Mouse (Mus musculus): ENCODE data around the gene Ino80.
"Not testable (repeated sequence)": the region's sequence is repeated elsewhere in the genome, so short reads cannot be mapped to it uniquely, and the experiment has no call there.

Ino80 gene

DNA sequence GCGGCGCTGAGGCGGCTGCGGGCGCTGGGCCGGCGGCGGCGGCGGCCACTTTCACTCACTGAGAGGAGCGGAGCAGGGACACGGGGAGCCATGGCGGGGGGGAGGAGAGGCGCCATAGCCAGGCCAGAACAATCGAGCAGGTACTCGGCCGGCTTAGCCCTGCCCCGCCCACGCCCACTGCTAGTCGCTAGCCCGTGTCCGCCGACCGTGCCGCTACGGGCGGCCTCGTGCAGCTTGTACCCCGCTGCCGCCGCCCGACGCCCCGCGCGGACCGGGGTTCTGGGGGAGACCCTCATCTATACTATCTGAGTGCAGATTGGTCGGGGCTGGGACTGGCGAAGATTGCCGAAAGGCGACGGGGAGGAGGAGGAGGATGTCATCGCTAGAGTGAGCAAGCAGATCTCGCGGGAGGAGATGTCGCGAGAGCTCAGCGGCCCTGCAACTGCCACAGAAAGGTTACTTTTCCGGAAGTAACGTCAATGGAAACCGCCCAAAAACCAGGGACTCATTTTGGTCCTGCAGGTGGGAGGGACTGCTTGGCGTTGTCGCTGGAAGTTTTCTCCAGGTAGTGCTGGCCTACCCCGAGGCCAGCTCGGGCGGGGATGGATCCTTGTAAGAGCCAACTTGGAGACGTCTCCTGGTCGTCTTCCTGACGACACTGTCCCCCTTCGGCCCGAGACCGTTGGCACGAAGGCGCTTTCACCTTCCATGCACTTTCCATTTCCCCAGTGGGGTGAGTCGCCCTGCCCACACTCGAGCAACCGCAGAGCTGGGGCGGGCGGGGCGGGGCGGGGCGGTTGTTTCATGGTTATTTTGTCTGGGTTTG is at the start of gene Ino80:
Gene Ino80 (minus strand): TSS at position 117 of the 826 bp plus-strand sequence.
- DNase-seq (ENCODE audit: low read depth, low spot score): peak; percentile 99

GRCm38 (mm10) chr2:119525422-119525821 is 47.9 kb upstream of the Ino80 start:
- no peak for DNase-seq (ENCODE audit: low read depth, low spot score)

DNA sequence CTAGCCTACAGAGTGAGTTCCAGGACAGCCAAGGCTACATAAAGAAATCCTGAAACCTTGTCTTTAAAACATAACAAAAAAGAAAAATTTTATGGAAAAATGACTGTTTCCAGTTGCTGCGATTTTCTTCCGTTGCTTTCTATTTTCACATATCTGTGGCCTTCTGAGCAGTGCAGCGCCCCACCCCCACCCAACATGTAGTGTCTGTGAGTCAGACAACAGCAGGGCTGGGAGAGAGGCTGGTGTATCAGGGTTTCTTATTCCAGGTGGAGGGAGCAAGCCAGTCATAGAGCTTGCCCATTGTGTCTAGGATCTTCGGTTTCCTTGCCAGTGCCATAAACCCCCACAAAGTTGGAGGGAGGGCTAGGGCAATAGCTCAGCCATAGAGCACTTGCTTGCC is 46.3 kb upstream of the Ino80 start:
- no peak for DNase-seq (ENCODE audit: low read depth, low spot score)

DNA sequence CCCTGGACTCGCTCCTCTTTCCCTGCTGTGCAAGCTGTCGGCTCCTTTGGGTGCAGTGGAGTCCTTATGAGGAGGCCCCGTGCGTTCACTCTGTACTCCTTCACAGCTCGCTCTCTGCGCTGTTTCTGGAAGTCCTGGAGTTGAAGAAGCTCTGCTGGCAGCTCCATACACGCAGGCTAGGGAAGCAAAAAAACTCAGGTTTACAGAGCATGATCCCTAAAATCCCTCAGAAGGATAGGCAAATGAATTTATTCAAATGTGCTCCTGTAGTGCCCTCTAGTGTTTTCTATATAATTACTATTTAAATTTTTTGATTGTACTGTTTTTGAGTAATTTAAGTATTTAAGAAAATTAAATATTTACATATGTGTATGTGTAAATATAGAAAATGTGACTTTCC is 43.1 kb upstream of the Ino80 start:
- no peak for DNase-seq (ENCODE audit: low read depth, low spot score)

- DNase-seq (ENCODE audit: low read depth, low spot score): no peak
These were observed 39.3 kb upstream of the Ino80 start for GRCm38 (mm10) chr2:119516811-119517210.

- DNase-seq (ENCODE audit: low read depth, low spot score): no peak
These were observed 36.6 kb upstream of the Ino80 start for GRCm38 (mm10) chr2:119514026-119514522.

GRCm38 (mm10) chr2:119512292-119512691 is 34.8 kb upstream of the Ino80 start:
- DNase-seq (ENCODE audit: low read depth, low spot score): no peak

DNA sequence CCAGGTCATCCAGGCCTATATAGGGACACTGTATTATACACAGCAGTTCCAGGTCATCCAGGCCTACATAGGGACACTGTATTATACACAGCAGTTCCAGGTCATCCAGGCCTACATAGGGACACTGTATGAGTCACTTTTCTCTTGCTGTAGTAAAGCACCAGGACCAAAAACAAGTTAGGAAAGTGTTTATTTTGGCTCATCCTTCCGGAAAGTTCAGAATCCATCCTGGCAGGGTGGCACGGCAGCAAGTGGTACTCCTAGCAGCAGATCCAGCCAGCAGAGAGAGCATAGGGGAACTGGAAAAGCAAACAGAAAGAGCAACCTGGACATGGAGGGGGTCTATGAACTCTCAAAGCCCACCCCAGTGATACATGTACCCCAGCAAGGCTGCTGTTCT is 33.4 kb upstream of the Ino80 start:
- DNase-seq (ENCODE audit: low read depth, low spot score): no peak

GRCm38 (mm10) chr2:119508518-119508917 is 31.0 kb upstream of the Ino80 start:
- DNase-seq (ENCODE audit: low read depth, low spot score): not testable (repeated sequence)

DNA sequence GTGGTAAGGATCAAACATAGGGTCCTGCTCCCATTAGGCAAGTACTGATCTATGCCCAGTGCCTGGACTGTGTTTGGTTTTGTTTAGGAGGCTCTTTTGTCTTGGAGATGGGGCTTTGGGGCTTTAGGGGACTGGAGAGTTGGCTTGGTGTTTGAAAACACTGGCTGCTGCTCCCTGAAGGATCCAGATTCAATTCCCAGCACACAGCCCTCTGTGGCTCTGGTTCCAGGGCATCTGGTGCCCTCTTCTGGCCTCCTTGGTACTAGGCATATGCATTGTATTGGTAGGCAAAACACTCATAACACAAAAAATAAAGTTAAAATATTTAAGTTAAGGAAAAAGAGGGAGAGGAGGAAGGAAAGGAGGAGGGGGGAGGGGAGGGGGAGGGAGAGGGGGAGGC is 29.6 kb upstream of the Ino80 start:
- no peak for DNase-seq (ENCODE audit: low read depth, low spot score)

DNA sequence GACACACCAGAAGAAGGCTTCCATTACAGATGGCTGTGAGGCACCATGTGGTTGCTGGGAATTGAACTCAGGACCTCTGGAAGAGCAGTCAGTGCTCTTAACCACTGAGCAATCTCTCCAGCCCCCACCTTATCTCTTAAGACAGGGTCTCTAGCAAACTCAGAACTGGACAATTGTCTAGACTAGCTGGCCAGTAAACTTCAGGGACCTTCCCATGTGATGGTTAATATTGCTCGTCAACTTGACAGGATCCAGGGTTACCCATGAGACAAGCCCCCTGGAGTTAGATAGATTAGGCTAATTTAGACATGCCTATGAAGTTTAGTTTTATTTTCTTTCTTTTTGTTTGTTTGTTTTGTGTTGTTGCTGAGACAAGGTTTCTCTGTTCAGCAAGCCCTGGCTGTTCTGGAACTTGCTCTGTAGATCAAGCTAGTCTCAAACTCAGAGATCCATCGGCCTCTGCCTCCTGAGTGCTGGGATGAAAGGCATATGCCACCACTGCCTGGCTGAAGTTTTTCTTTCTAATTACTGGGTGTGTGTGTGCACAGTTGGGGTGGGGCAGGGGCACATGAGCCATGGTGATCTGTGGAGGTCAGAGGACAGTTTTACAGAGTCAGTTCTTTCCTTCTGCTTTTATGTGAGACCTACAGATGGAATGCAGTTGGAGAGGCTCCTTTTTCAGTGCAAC is 23.6 kb upstream of the Ino80 start:
- DNase-seq (ENCODE audit: low read depth, low spot score): no peak

DNA sequence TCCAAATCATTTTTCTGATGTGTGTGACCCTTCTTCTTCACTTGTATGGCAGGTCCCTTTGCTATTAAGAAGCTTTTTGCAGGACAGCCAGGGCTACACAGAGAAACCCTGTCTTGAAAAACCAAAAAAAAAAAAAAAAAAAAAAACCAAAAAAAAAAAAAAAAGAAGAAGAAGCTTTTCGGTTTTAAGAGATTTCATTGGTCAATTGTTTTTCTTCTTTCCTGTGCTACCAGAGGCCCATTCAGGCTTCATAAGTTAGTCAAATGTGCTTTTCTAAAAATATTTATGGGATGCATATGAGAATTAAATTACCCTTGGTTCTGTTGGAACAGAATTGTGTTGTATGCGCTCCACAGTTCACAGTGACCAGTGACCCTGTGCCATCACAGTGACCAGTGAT is 21.4 kb upstream of the Ino80 start:
- no peak for DNase-seq (ENCODE audit: low read depth, low spot score)

- no peak for DNase-seq (ENCODE audit: low read depth, low spot score)
These were observed 18.6 kb upstream of the Ino80 start for GRCm38 (mm10) chr2:119496082-119496481.

DNA sequence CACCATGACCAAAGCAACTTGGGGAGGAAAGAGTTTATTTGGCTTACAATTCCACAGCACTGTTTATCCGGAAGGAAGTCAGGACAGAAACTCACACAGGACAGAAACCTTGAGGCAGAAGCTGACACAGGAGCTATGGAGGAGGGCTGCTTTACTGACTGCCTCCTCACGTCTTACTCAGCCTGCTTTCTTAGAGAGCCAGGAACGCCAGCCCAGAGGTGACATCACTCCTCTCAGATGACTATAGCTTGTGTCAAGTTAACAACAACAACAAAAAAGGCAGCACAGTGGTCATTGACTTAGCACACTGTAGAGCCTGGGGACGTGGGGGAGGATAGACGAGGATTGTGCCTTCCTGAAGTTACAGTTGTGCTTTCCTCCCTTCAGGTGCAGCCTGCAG is 14.5 kb upstream of the Ino80 start:
- DNase-seq (ENCODE audit: low read depth, low spot score): no peak

- DNase-seq (ENCODE audit: low read depth, low spot score): no peak
These were observed 9.0 kb upstream of the Ino80 start for GRCm38 (mm10) chr2:119486488-119486887.

DNA sequence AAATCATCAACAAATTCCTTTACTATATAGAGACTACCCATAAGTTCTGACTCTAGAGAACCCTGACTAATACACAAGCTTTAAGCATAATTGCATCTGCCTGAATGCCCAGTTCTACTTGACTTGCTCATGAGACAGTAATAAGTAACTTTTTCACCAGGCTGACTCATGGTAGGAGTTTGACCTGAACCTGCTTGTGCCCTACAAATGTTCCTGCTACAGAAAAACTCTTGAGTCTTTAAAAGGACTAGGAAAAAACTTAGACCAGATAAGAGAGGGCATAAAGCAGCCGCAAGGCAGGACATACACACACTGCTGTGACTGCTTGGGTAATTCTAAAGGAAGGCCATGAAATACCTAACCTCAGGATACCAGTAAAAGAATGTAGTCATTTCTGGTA is 4.8 kb upstream of the Ino80 start:
- DNase-seq (ENCODE audit: low read depth, low spot score): no peak

GRCm38 (mm10) chr2:119478397-119478749 is 886 bp upstream of the Ino80 start:
- DNase-seq (ENCODE audit: low read depth, low spot score): no peak

GRCm38 (mm10) chr2:119476621-119477391 is 681 bp downstream of the Ino80 start:
- DNase-seq (ENCODE audit: low read depth, low spot score): peak; percentile 54

DNA sequence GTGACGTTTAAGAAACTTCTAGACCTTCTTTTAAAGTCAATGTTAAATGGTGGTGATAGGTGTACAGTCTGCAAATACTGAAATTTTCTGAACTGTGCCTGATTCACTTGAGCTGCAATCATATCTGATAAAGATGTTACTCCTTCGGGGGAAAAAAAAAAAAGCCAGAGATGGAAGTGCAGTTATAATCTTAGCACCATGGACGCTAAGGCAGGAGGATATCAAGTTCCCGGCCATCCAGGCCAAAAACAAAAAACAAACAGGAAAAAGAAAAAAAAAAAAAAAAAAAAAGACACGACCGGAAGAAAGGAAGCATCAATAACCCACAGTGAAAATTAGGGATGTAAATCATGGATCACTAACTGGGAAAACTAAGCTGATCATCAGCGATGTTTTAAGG is 1.3 kb downstream of the Ino80 start:
- DNase-seq (ENCODE audit: low read depth, low spot score): no peak

DNA sequence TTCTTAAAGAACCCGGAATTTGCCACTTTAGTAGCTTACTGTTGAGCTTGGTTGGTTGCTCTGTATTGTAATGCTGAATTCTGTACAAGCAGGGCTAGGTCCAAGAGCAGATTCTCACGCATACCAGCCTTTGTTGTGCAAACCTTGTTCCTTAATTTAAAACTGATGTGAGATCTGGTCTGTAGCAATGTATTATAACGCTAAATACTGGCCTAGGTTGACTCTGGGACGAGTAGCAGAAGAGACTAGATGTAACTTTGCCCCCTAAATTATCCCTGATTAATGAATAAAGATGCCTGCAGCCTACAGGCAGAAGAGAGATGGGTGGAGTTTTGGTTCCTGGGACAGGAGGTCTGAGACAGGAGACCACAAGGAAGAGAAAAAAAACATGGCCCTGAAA is 13.5 kb downstream of the Ino80 start:
- DNase-seq (ENCODE audit: low read depth, low spot score): no peak

DNA sequence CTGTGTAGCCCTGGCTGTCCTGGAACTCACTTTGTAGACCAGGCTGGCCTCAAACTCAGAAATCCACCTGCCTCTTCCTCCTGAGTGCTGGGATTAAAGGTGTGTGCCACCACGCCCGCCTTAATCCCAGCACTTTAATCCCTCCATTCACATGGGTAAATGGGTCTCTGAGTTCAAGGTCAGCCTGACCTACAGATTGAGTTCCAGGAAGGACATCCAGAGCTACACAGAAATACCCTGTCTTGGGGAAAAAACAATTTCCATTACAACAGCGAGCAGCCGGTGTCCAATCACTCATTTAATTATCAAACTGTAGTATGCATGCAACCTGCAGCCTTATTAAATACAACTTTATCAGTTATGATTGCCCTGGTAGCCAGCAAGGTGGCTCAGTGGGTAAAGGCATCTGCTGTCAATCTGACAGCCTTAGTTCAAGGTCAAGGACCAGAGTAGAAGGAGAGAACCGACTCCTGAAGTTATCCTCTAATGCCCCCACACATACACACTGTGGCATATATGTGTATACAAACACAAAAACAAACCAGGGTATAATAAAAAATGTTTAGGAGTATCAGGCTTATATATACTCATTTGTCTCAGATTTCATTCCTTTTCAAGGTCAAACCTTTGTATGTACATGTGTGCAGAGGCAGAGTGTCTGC is 14.2 kb downstream of the Ino80 start:
- DNase-seq (ENCODE audit: low read depth, low spot score): no peak

DNA sequence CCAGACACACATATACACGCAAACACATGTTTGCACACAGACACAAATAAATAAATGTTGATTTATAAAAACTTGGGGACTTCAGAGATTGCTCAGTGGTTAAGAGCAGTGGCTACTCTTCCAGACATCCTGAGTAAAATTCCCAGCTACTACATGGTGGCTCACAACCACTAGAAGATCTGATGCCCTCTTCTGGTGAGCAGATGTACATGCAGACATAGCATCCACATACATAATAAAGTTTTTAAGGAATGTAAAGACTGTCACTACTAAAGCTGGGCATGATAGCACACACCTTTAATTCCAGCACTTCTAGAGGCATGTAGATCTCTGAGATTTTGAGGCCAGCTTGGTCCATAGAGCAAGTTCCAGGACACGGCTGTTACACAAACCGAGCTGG is 16.5 kb downstream of the Ino80 start:
- DNase-seq (ENCODE audit: low read depth, low spot score): no peak
